In genomic region chr12:85444646-85445045, GRCm38 (mm10) we compare ENCODE assay signal across 9 mouse cellular contexts. TPM values are rescaled to one million over a fixed set of nuclear protein-coding genes. Genes with fewer than 3 reads are reported as not detected.
DNase-seq lines count a peak whose midpoint lies in the region; ATAC-seq lines count a peak whose summit lies in the region.
"Had no signal": no experiment of that assay in that cellular context is flagged by ENCODE, and none has a peak within 500 bp of the region (broad histone marks: within the 10 kb centered on the region; RNA-seq: fewer than 3 reads in every experiment).

No protein-coding gene starts in this region.

- 0 out of 2 replicates have a peak overlapping the region, but pooled peaks have one; percentile 8 for H3K9ac ChIP-seq in heart, embryonic 13.5 days
- H3K9ac ChIP-seq in lung, embryonic 15.5 days, result no peak overlapping the region
- H3K9ac ChIP-seq in stomach, embryonic 15.5 days, result no peak overlapping the region

- H3K27ac ChIP-seq in heart, embryonic 13.5 days (replicated peaks), result peak overlapping the region; percentile 39
- H3K27ac ChIP-seq in lung, embryonic 15.5 days, result no peak overlapping the region
- H3K27ac ChIP-seq in stomach, embryonic 15.5 days, result 0 out of 2 replicates have a peak overlapping the region, but pooled peaks have one; percentile 21

- H3K36me3 ChIP-seq in heart, embryonic 13.5 days, result no peaks in the 10 kb centered on the region
- H3K36me3 ChIP-seq in lung, embryonic 15.5 days, result no peaks in the 10 kb centered on the region
- H3K36me3 ChIP-seq in stomach, embryonic 15.5 days, result no peaks in the 10 kb centered on the region

- ATAC-seq in heart, embryonic 13.5 days (ENCODE audit: extremely low read depth, insufficient number of reproducible peaks, low FRiP score, low TSS enrichment), result no peak
- peak; percentile 65 for ATAC-seq in granulocyte monocyte progenitor cell, adult 5-6 weeks (replicated peaks; ENCODE audit: poor library complexity, severe bottlenecking)
- ATAC-seq in lung, embryonic 15.5 days (ENCODE audit: borderline replicate concordance, extremely low read depth, low FRiP score, low TSS enrichment), result no peak
- ATAC-seq in stomach, embryonic 15.5 days (ENCODE audit: insufficient read depth, low FRiP score, low read depth), result no peak
- ATAC-seq: forebrain, embryonic 14.5 days had no signal

- H3K9me3 ChIP-seq in heart, embryonic 13.5 days, result no peaks in the 10 kb centered on the region
- no peaks in the 10 kb centered on the region for H3K9me3 ChIP-seq in lung, embryonic 15.5 days
- H3K9me3 ChIP-seq in stomach, embryonic 15.5 days, result no peaks in the 10 kb centered on the region

- DNase-seq in heart, adult 8-10 months (ENCODE audit: low spot score), result no peak
- DNase-seq in urinary bladder, adult 2 months (ENCODE audit: low spot score), result no peak
- no peak for DNase-seq in cerebellum, adult 9-11 months
- no peak for DNase-seq in adrenal gland, postnatal 36 days

- H3K4me2 ChIP-seq in heart, embryonic 13.5 days, result peak overlapping the region; percentile 48
- peak overlapping the region; percentile 19; the same call in 1 of the 2 replicates for H3K4me2 ChIP-seq in lung, embryonic 15.5 days
- H3K4me2 ChIP-seq in stomach, embryonic 15.5 days, result peak overlapping the region; percentile 19; the same call in 1 of the 2 replicates

- WGBS in heart, embryonic 13.5 days, result 32% methylated on average over 6 of the region's 6 CpGs
- 52% methylated on average over 6 of the region's 6 CpGs for WGBS in lung, embryonic 15.5 days
- WGBS in stomach, embryonic 15.5 days, result 55% methylated on average over 6 of the region's 6 CpGs

- H3K4me3 ChIP-seq in heart, embryonic 13.5 days, result peak overlapping the region; percentile 13
- no peak overlapping the region for H3K4me3 ChIP-seq in lung, embryonic 15.5 days
- H3K4me3 ChIP-seq in stomach, embryonic 15.5 days (replicated peaks), result no peak overlapping the region

- H3K4me1 ChIP-seq in heart, embryonic 13.5 days, result peaks cover 17% of the 10 kb centered on the region
- H3K4me1 ChIP-seq in lung, embryonic 15.5 days, result no peaks in the 10 kb centered on the region
- H3K4me1 ChIP-seq in stomach, embryonic 15.5 days, result peaks cover 4% of the 10 kb centered on the region; the same call in 1 of the 2 replicates

- H3K27me3 ChIP-seq in heart, embryonic 13.5 days (replicated peaks), result no peaks in the 10 kb centered on the region
- H3K27me3 ChIP-seq in lung, embryonic 15.5 days, result no peaks in the 10 kb centered on the region
- no peaks in the 10 kb centered on the region for H3K27me3 ChIP-seq in stomach, embryonic 15.5 days (replicated peaks)

RNA-seq across cellular contexts. Expression of gene Fos, which starts 29.0 kb away (rescaled TPM):
- polyA plus RNA-seq in heart, embryonic 13.5 days (2015; fragmentation: Nextera tagmentation; extraction: Ambion mirVana), result 5.1 and 5.4 TPM in 2 replicates
- total RNA-seq in heart, adult 8-10 months (2022), result 10 to 100 TPM in 2 of 4 experiments, 1 to 10 TPM in 2; 2.4 to 26.4 (median 15.7) TPM
- 35.1 and 50.4 TPM in 2 replicates for total RNA-seq in granulocyte monocyte progenitor cell, adult 5-6 weeks (2014; fragmentation: Nextera tagmentation)
- total RNA-seq in granulocyte monocyte progenitor cell, adult 5-6 weeks (2017), result 137 and 160 TPM in 2 replicates
- polyA plus RNA-seq in lung, embryonic 15.5 days (2015; fragmentation: Nextera tagmentation; extraction: Ambion mirVana), result 5.5 and 5.7 TPM in 2 replicates
- polyA plus RNA-seq in stomach, embryonic 15.5 days (2015; fragmentation: Nextera tagmentation; extraction: Ambion mirVana), result 10.5 and 16.4 TPM in 2 replicates
- 28.5 and 37.0 TPM in 2 replicates for polyA plus RNA-seq in urinary bladder, adult 2 months (2012; rRNA removed)
- 10 to 100 TPM in 1 of 2 experiments, 1 to 10 TPM in 1; 8.4 to 18.8 TPM for total RNA-seq in adrenal gland, postnatal 36 days (2021)
